Mouse (Mus musculus) retina, embryonic 14.5 days (tissue): ENCODE results near the gene Lhfpl3.
A peak's percentile ranks its signal among the peaks of the same experiment; 100 is the strongest.
"Not testable (repeated sequence)": the region's sequence is repeated elsewhere in the genome, so short reads cannot be mapped to it uniquely, and the experiment has no call there.

Experiments used
- DNase-seq: peaks from one replicate; pipeline ENCODE4 v3.0.0-alpha.2; 2015; ENCODE audit warnings: low spot score

Gene Lhfpl3

DNA sequence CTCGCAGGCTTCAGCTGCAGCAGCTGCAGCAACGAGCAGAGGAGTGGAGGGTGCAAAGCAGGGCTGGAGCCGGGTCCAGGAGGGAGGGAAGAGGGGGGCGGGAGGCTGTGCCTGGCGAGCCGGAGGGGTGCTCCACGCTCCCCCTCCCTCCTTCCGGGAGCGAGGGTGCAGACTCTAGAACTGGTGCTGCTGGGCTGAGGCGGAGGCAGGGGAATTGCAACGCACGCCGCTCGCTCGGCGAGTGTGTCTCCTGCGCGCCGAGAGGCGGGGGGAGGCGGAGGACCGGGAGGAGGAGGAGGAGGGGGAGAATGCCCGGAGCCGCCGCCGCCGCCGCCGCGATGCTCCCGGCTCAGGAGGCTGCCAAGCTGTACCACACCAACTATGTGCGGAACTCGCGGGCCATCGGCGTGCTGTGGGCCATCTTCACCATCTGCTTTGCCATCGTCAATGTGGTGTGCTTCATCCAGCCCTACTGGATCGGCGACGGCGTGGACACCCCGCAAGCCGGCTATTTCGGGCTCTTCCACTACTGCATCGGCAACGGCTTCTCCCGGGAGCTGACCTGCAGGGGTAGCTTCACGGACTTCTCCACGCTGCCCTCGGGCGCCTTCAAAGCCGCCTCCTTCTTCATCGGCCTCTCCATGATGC lies at the start of gene Lhfpl3:
Gene Lhfpl3 (plus strand): TSS at position 175 of the 648 bp plus-strand sequence.
- peak; percentile 68 for DNase-seq

DNA sequence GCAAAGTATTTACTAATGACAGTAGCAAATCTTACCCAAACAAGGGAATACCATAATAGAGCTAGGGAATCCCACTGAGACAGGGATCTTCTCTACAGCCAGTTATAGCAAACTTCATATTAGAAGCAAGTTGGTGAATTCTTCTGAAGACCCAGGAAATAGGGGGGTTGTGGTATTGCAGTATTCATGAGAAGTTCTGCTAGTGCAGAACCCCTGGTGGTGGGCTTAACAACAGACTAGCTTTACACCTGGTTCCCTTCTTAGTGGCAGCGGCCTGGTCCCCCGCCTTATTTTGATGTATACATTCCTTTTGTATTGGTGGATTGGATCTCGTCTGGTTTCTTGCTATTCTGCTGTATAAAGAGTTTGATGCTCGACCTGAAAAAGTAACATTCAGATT lies 39.6 kb upstream of the Lhfpl3 start:
- DNase-seq: not testable (repeated sequence)

DNA sequence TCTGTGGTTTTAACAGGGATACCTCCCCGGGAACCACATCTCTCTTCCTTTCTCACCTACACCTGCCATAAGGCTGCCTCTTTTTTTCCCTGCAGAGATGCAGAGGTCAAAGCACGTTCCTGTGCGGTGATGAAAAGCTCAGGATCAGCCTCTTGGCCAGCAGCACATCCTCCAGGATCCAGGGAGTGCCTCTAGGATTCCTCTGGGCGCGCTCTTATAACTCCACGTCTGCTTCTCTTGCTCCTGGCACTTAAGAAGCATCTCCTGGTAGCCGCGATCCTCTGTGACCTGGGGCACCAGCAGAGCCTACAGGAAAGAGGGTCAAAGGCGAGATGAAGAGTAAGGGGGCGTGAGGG lies 352 bp upstream of the Lhfpl3 start:
- DNase-seq: no peak

GRCm38 (mm10) chr5:22746533-22747021 lies 718 bp downstream of the Lhfpl3 start:
- DNase-seq: peak; percentile 51

DNA sequence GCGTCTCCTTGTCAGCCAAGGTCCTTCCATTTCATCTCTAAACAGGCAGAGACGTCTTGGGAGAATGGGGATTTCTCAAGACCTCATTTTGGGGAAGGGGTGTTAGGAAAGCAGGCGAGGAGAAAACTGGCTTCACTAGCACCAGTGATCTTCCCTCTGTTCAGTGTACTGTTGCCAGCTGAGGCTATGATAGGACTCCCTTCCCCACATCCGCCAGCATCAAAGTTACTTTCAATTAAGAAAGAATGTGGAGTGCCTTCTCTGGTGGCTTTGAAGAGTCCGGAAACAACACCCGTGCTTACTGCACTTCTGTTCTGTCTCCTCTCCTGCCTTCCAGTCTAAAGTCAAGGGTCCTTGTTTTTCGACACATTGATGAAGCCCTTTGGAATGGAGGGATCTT lies 1.4 kb downstream of the Lhfpl3 start:
- peak; percentile 12 for DNase-seq

DNA sequence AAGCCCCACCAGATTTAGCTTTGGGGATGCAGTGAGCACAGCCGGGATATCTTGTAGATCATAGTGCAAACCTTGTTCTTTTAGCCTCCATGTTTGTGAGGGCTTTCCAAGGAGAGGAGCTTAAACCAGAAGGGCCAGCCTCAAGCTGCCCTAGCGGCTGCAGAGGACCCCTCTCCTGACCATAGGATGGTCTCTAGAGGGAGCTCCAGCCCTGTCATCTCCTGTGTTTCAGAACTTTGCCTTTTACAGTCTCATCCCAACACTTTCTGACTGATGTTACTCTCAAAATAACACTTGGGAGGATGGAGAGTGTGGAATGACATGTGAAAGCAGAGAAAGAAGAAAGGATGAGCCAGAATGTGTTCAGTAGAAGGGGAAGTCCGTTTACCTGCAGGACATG lies 11.4 kb downstream of the Lhfpl3 start:
- peak; percentile 56 for DNase-seq

DNA sequence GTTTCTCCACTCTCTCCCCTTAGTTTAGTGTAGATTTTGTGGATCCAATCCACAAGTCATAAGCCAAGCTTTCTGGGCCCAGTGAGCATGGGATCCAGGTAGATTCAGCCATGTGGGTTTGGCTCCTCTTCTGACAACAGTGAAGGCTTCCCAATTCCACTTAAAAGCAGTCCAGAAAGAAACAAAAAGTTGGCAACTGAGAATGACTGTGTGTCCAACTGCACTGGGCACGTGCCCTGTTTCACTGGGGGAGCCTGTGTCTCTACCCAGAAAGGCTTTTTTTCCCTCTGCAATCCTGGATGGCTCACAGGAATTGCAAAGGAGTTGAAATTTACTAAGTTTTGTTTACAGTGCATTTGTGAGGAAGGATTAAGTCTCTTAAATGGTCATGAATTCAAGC lies 24.9 kb downstream of the Lhfpl3 start:
- DNase-seq: no peak

- no peak for DNase-seq
Observed at GRCm38 (mm10) chr5:22795361-22795760, 49.5 kb downstream of the Lhfpl3 start.

DNA sequence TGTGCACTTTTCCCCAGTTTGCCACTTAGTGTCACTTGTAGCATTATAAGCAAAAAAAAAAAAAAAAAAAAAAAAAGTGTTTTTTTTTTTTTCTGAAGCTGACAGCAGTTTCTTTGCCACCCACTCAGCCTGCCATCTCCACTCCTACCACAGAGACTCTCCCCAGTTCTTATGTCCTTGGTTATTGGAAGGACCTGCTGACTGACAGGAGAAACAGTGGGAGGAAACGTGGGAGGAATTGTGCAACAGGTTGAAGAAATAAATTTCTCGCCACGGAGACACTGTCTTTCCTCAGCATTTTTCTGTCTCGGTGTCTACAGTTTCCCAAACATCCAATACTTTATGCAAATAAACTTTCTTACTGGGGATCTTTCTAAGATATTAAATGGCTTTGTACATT lies 67.6 kb downstream of the Lhfpl3 start:
- no peak for DNase-seq

DNA sequence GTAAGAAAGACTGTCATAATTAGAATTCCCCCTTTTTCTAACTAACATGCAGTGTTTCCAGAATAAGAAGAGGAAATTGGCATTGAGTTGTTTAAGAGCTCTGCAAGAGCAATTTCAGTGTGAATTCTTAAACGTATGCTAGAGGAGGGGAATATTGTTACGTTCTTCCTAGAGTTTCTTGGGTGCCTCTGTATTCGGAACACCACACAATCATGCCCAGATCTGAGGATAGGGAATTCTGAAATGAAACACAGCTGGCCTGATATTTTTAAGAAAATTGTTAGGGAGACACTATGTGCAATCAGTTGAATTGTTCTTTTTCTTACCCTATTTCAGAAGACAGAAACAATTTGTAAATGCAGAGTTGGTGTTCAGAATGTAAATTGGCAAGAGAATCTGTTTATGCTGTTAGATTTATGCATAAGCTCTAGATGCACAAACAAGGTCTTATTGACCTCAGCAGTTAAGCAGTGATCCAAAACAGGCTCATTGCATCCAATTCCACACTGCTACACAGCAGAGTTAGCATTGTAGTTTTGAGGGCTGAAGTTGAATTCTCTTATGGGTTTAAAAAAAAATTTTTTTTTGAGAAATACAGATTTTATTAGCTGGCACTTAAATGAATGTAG lies 84.1 kb downstream of the Lhfpl3 start:
- DNase-seq: no peak

DNA sequence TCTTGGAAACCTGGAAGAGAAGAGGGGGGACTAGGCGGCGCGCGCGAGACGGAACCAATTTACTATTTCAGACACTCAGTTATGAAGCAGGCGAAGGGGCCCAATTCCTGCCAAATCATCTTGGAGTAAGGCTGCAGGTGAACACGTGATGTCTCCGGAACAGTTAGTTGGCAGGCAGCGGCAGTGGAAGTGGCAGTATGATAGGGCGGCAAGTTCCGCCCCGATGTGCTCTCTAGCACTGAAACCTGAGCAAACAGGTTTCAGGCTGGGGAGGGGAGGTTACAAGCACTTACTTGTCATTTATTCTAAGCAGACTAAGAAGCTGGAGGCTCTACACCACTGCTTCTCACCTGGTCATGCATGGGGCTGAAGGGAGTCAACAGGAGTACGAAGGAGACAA lies 105.7 kb downstream of the Lhfpl3 start:
- no peak for DNase-seq

DNA sequence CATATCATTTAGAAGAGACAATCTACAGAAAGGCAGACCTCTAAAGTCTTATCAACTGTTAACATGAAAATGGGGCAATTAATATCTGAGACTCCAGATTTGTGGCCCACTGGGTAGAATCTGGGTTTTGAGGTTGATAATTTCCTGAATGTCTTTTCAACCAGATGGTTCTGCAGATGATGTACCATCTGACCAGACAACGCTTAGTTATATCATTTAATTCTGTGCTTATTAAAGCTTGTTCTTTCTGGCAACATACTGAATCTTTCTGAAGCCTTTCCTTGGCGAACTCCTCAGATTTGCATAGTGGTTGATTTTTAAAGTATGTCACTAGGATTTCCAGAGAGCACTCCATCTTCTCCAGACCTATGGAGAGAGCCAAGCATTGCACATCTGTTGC lies 107.6 kb downstream of the Lhfpl3 start:
- no peak for DNase-seq

DNA sequence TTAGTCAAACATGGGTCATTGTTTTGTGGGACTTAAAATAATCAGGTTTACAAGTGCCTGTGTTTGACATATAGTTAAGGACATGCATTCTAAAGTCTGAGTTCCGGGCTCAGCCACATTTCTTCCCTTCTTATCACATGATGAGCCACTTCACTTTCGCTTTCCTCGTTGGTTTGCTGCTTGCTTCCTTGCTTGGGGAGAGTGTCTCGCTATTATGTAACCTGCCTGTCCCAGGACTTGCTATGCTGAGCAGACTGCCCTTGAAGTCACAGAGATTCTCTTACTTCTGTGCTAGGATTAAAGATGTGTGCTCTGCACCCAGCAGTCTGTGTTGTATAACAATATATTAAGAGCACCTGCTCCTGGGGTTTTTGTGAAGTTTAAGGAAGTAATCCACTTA lies 110.6 kb downstream of the Lhfpl3 start:
- no peak for DNase-seq

- DNase-seq: peak; percentile 16
Observed at GRCm38 (mm10) chr5:22861399-22861798, 115.5 kb downstream of the Lhfpl3 start.

DNA sequence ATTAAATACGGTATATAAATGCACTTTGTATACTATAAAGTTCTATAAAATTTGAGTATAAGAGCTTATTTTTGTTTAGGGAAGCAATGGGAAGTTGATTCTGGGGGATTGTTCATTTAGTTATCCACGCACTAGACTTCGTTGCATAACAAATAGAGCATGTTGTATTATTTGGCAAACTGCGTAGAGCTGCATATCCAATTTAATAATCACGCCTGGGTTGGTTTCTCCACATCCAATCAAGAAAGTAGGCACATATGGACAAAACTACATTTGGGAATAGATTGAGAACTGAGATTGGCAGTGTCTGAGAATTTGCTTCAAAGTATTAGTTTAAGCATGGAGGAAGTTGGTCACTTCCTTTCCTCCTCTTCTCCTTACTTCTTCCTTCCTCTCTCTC lies 123.2 kb downstream of the Lhfpl3 start:
- DNase-seq: no peak

DNA sequence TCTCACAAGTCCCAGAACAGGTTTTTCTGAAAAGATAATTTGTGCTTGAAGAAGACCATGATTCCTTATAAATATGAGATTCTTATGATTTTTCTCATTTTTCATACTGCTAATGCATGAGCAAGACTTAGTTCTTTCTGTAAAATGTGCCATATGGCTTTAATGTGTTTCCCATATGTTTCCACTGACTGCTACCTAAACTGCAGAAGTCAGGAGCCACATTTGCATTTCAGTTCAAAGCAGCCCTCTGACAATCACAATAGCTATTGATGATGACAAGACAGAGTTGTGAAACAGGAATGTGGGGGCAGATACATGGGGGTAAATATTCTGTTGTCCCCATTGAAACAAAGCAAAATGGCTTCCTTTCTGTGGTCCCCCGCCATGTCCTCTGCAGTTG lies 126.6 kb downstream of the Lhfpl3 start:
- no peak for DNase-seq

DNA sequence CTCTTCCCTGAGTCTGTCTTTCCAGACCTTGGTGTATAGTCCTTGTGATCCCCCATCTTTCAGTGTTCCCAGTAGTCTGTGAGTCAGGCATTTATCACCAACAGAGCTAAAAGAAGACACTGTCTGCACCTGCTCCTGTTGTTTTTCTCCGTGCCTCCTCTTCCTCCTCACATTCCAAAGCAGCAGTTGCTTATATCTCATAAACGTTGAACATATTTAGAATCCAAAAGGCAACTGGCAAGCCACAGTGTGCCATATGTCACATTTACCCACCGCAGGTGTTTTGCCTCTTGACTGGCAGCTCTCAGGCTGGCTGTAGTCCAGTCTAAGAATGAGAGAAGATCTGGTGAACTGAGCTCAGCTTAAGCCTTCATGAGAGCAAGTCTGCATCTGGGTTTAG lies 142.5 kb downstream of the Lhfpl3 start:
- DNase-seq: no peak

- DNase-seq: no peak
Observed at GRCm38 (mm10) chr5:22889481-22889880, 143.6 kb downstream of the Lhfpl3 start.

GRCm38 (mm10) chr5:22897228-22897627 lies 151.4 kb downstream of the Lhfpl3 start:
- DNase-seq: no peak

GRCm38 (mm10) chr5:22897656-22898289 lies 151.9 kb downstream of the Lhfpl3 start:
- no peak for DNase-seq

DNA sequence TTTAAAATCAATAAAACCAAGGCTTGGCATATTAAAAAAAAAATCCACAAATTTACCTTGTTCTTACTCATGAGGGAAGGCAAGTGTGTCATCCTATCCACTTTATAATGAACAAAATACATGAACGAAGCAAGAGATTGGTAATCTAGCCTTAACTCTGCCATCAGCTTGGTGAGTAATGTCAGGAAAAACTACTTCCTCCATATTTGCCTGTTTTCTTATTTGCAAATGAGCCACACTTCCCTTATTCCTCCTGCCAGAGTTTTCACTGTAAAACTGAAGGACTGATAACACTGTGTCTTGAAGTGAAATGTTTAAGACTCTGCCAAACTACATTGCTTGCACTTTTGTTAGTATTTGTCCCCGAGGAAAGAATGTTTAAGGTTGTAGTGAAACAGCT lies 152.7 kb downstream of the Lhfpl3 start:
- DNase-seq: no peak

DNA sequence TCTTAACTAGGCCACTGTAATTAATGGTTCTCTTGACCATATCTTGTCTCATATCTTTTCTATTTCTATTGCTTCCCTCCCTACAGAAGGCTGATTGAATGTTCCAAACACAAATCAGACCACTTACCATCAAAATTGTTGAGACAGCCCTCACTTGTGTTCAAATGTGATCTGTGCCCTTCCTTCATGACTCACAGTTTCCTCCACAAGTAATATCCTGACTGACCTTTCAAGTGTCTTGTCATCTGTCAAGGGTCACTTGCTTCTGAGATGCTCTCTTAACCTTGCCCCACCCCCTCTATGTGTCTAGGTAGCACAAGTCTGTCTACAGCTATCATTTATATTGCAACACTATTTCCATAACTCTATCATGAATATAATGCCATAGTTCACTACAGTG lies 154.1 kb downstream of the Lhfpl3 start:
- no peak for DNase-seq

- no peak for DNase-seq
Observed at GRCm38 (mm10) chr5:22917197-22917596, 171.3 kb downstream of the Lhfpl3 start.

GRCm38 (mm10) chr5:22926171-22926570 lies 180.3 kb downstream of the Lhfpl3 start:
- no peak for DNase-seq
